Mouse (Mus musculus) kidney, postnatal 0 days (tissue): ENCODE results near the gene Wdfy2. TPM values are rescaled to one million over a fixed set of nuclear protein-coding genes. Genes with fewer than 3 reads are reported as not detected.
A peak's percentile ranks its signal among the peaks of the same experiment; 100 is the strongest.
"Not testable (repeated sequence)": the region's sequence is repeated elsewhere in the genome, so short reads cannot be mapped to it uniquely, and the experiment has no call there.

Experiments
- ATAC-seq: fragments of 200-750 bp; cut with Nextera tagmentation; replicated peaks from 2 replicates; pipeline ENCODE4 v1.8.0; 2017; ENCODE audit warnings: low read depth, moderate number of reproducible peaks, moderate TSS enrichment, moderate library complexity; ENCODE audit not compliant: low FRiP score
- DNase-seq: peaks from one replicate; pipeline ENCODE4 v3.0.0-alpha.2; 2016; ENCODE audit warnings: low spot score
- H3K27ac ChIP-seq: fragments of 300-500 bp; sonication (generic); 2 replicates; pipeline ENCODE4 v1.5.1; 2014; ENCODE audit warnings: mild to moderate bottlenecking
- H3K27me3 ChIP-seq: fragments of 300-500 bp; sonication (generic); 2 replicates; pipeline ENCODE4 v1.6.1; 2014; ENCODE audit warnings: low read length, mixed read lengths; ENCODE audit not compliant: insufficient read depth
- H3K36me3 ChIP-seq: fragments of 300-500 bp; sonication (generic); 2 replicates; pipeline ENCODE4 v1.6.1; 2014; ENCODE audit warnings: low read length, mixed read lengths; ENCODE audit not compliant: insufficient read depth
- H3K4me1 ChIP-seq: fragments of 300-500 bp; sonication (generic); replicated peaks from 2 replicates; pipeline ENCODE4 v1.6.1; 2014; ENCODE audit warnings: antibody characterized with exemption, low read length, mixed read lengths; ENCODE audit not compliant: insufficient read depth
- H3K4me2 ChIP-seq: fragments of 300-500 bp; sonication (generic); 2 replicates; pipeline ENCODE4 v1.6.1; 2014; ENCODE audit warnings: mild to moderate bottlenecking, low read length, moderate library complexity, mixed read lengths
- H3K4me3 ChIP-seq: fragments of 300-500 bp; sonication (generic); replicated peaks from 2 replicates; pipeline ENCODE4 v1.5.1; 2014; ENCODE audit warnings: low read depth, low read length
- H3K9ac ChIP-seq: fragments of 300-500 bp; sonication (generic); 2 replicates; pipeline ENCODE4 v1.6.1; 2014; ENCODE audit warnings: low read depth, low read length
- H3K9me3 ChIP-seq: fragments of 300-500 bp; sonication (generic); replicated peaks from 2 replicates; pipeline ENCODE4 v1.6.1; 2016; ENCODE audit warnings: low read length, inconsistent platforms, mixed read lengths
- CTCF ChIP-seq: IDR thresholded peaks from 2 replicates; pipeline ENCODE4 v1.5.1; 2016; ENCODE audit warnings: antibody characterized with exemption, low read depth, mild to moderate bottlenecking, moderate library complexity
- WGBS: fragments of 180-500 bp; shearing (Covaris S2); extraction: QIAGEN DNeasy Blood & Tissue Kit; methylation state at CpG from one replicate; pipeline ENCODE4 v1.1.7; 2014; 5-methylcytosine and 5-hydroxymethylcytosine counted together
- polyA plus RNA-seq: library from polyadenylated mRNA; unstranded; fragments of >200 nt; fragmentation: Nextera tagmentation; extraction: Ambion mirVana; gene quantifications from 2 replicates; pipeline ENCODE4 v1.2.1, GENCODE M21; 2015

Wdfy2 gene
- polyA plus RNA-seq, 1 experiment from 2014 or later: 3.9 TPM

DNA sequence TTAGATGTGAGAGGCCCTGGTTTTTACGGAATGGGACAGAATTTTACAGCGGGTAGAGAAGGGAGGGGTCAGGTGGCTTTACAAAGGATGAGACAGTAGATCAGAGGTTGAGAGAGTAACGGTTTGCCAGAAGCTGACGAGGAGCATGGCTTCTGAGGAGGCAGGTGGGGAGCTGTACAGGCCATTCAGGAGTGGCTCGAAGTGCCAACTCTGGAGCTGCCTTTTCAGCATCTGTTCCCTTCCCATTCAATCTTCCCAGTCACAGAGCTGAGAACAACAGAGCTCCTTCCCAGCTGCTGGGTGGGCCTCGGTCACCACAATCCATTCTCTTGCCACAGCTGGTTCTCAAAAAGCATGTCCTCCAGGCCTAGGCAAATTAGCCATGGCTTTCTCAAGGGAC is 8.2 kb upstream of the Wdfy2 start:
- H3K4me3 ChIP-seq: no peak overlapping the region
- no peak for TF ChIP-seq CTCF
- H3K27ac ChIP-seq: no peak overlapping the region
- no peaks in the 10 kb centered on the region for H3K9me3 ChIP-seq
- no peak overlapping the region for H3K4me2 ChIP-seq
- no peak overlapping the region for H3K9ac ChIP-seq
- ATAC-seq (no peak), DNase-seq (no peak)
- no peaks in the 10 kb centered on the region for H3K4me1 ChIP-seq
- no peaks in the 10 kb centered on the region for H3K27me3 ChIP-seq
- 51% methylated on average over 6 of the region's 6 CpGs for WGBS
- no peaks in the 10 kb centered on the region for H3K36me3 ChIP-seq

DNA sequence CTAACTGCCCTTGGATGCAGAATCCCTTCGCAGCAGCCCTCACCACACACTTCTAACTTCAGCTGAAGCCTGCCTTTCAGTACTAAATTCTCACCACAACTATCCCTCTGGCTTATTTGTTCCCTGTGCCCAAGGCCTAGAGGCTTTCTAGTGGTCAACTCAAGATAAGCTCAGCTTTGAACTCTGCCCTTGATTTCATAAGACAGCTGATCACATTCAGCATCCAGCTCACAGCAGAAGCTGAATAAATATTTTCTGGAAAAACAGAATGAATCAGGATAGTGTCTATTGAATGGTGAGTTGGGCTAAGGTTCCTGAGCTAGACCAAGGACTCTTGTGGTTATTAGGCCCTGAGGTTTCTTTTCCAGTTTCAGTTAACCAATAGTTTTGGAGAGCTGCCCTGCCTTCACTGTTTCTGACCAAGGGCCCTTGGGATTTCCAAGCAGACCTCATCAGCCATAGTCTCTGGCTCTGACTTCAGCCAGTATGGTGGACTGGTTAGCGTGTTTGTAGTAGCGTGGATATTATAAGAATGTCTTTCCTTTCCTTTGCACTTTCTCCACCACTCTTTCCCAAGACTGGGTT is 5.7 kb upstream of the Wdfy2 start:
- no peak overlapping the region for H3K4me2 ChIP-seq
- ATAC-seq (no peak), DNase-seq (no peak)
- H3K27me3 ChIP-seq: no peaks in the 10 kb centered on the region
- no peaks in the 10 kb centered on the region for H3K9me3 ChIP-seq
- no peak overlapping the region for H3K4me3 ChIP-seq
- 90% methylated on average over 3 of the region's 3 CpGs for WGBS
- no peaks in the 10 kb centered on the region for H3K4me1 ChIP-seq
- H3K9ac ChIP-seq: no peak overlapping the region
- no peak overlapping the region for H3K27ac ChIP-seq
- TF ChIP-seq CTCF: no peak
- no peaks in the 10 kb centered on the region for H3K36me3 ChIP-seq

DNA sequence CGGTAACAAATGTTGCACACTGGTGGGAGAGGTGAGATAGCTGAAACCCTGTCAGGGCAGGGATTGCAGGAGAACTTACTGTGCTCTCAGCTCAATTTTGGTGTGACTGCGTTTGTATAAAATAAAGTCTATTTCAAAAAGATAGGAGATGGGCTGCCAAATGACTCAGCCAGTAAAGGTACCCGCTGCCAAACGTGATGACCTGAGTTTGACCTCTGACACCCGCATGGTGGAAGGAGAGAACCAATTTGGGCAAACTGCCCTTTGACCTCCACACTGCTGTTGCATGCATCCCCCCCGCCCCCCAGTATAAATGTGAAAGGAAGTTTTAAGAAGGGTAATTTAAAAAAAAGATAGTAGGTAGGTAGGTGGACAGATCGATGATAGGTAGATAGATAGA is 4.4 kb upstream of the Wdfy2 start:
- Histone ChIP-seq H3K9me3 (no peaks in the 10 kb centered on the region), H3K4me2 (no peak overlapping the region), H3K27me3 (no peaks in the 10 kb centered on the region), H3K9ac (no peak overlapping the region), H3K4me1 (no peaks in the 10 kb centered on the region), H3K27ac (no peak overlapping the region), H3K4me3 (no peak overlapping the region), H3K36me3 (no peaks in the 10 kb centered on the region)
- WGBS: 73% methylated on average over 7 of the region's 7 CpGs
- no peak for TF ChIP-seq CTCF
- ATAC-seq (no peak), DNase-seq (no peak)

DNA sequence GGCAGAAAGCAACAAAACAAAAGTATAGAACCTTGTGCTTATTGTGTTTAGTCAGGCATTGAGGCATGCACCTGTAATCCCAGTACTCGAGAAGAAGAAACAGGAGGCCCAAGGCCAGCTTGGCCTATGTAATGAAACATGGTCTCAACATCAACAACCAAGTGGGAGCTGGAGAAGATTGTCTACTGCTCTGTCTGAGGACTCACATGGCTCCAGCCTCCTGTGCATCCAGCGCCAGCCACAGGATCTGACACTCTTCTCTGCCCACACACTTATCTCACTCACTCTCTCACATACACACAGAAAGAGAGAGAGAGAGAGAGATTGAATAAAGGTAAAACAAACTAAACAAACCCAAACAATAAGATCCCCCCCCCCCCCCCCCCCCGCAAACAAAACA is 3.9 kb upstream of the Wdfy2 start:
- Histone ChIP-seq H3K9ac (no peak overlapping the region), H3K36me3 (no peaks in the 10 kb centered on the region), H3K9me3 (no peaks in the 10 kb centered on the region), H3K4me2 (no peak overlapping the region), H3K27ac (no peak overlapping the region), H3K4me1 (no peaks in the 10 kb centered on the region), H3K4me3 (no peak overlapping the region), H3K27me3 (no peaks in the 10 kb centered on the region)
- WGBS: 71% methylated on average over 3 of the region's 3 CpGs
- ATAC-seq (no peak), DNase-seq (no peak)
- TF ChIP-seq CTCF: no peak

DNA sequence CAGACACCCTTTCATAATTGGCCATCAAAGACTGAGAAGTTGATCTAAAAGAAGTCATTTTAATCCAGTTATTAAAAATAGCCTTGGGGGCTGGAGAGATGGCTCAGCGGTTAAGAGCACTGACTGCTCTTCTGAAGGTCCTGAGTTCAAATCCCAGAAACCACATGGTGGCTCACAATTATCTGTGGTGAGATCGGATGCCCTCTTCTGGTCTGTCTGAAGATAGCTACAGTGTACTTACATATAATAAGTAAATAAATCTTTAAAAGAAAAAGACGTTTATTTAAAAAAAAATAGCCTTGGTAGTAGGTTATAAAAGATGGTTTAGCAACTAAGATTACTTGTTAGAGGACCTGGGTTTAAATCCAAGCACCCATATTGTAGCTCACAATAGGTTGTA is 1.7 kb upstream of the Wdfy2 start:
- not testable (repeated sequence) for H3K27me3 ChIP-seq, H3K4me3 ChIP-seq, H3K27ac ChIP-seq, DNase-seq, H3K36me3 ChIP-seq, H3K4me1 ChIP-seq, H3K9me3 ChIP-seq, ATAC-seq, H3K9ac ChIP-seq, H3K4me2 ChIP-seq
- WGBS: 78% methylated on average over 3 of the region's 3 CpGs
- TF ChIP-seq CTCF: peak; percentile 21; the same call in 1 of the 2 replicates

DNA sequence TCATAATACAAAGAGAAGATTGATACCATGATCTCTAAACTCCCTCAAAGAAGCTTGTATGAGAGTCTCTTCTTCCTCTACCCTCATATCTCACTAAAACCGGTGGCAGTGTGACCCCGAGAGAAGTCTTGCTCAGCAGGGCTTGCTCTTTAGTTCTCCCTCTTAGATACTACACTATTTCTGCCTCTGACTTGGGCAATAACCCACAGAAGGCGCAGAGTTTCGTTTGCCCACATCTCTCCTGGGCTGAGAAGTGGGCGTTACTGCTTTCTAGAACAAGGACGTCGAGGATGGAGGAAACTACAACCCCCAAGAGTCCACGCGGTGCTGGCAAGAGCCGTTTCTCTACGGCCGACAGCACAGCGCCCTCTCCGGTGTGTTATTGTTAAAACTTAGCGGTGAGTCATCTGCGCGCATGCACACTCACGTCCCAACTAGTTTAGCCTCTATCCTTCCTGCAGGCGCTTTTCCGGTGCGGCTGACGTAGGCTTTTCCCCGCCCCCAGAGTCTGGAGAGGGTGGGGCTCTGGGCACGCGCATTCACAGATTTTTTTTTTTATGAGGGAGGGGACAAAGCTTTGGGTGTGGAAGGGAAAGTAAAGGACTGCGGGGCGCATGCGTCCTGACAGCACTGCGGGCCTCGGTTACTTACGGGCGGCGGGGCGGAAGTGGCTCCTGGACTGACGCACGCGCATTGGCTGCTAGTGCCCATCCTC is 395 bp upstream of the Wdfy2 start:
- peak overlapping the region; percentile 38; the same call in 1 of the 2 replicates for H3K9ac ChIP-seq
- under 1% methylated on average over 37 of the region's 37 CpGs for WGBS
- ATAC-seq (peak; percentile 95), DNase-seq (peak; percentile 100)
- peak overlapping the region; percentile 61 for H3K4me2 ChIP-seq
- peak overlapping the region; percentile 82; the same call in 1 of the 2 replicates for H3K27ac ChIP-seq
- H3K4me1 ChIP-seq: 0 out of 2 replicates have a peak, but pooled peaks cover 4% of the 10 kb centered on the region
- peak; percentile 94 for TF ChIP-seq CTCF
- H3K4me3 ChIP-seq: peak overlapping the region; percentile 86
- no peaks in the 10 kb centered on the region for H3K9me3 ChIP-seq
- no peaks in the 10 kb centered on the region for H3K36me3 ChIP-seq
- H3K27me3 ChIP-seq: no peaks in the 10 kb centered on the region
